Mouse (Mus musculus): ENCODE results near the gene Bbx. TPM values are rescaled to one million over a fixed set of nuclear protein-coding genes. Genes with fewer than 3 reads are reported as not detected.

Bbx gene
- polyA plus RNA-seq, 1 experiment: 10.5 TPM

DNA sequence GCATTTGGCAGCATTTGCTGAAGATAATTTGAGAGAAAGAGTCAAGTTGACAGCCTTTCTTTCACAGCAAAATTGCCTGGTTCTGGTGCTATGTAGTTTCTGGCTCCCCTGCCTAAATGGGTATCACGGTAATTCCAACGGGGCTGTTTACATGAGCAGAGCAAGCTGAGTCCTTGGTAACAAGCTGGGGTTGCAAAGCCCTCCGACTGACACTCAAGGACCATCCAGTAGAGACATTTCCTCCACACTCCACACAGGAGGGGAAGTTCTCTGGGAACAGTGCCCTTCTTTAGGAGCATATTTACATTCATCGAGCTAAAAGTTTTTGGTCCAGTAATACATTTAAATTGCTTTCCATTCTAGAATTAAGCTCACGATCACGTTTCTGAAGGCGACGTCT, 249.2 kb downstream of the Bbx start:
- WGBS: 76% methylated on average over 8 of the region's 8 CpGs
- no peaks in the 10 kb centered on the region for H3K4me1 ChIP-seq (ENCODE audit: control insufficient read depth, insufficient read depth, low read length)
- no peak overlapping the region for H3K27ac ChIP-seq (ENCODE audit: control insufficient read depth, insufficient read depth, low read depth, low read length, poor library complexity)
- TF ChIP-seq POLR2A (IDR thresholded peaks at IDR 0.05; ENCODE audit: borderline replicate concordance, control insufficient read depth, low read depth, low read length): no peak
- no peak for TF ChIP-seq CTCF (IDR thresholded peaks at IDR 0.05; ENCODE audit: control insufficient read depth, insufficient read depth, low read length)
- no peak overlapping the region for H3K4me3 ChIP-seq (replicated peaks; ENCODE audit: control insufficient read depth, low read depth, low read length)

DNA sequence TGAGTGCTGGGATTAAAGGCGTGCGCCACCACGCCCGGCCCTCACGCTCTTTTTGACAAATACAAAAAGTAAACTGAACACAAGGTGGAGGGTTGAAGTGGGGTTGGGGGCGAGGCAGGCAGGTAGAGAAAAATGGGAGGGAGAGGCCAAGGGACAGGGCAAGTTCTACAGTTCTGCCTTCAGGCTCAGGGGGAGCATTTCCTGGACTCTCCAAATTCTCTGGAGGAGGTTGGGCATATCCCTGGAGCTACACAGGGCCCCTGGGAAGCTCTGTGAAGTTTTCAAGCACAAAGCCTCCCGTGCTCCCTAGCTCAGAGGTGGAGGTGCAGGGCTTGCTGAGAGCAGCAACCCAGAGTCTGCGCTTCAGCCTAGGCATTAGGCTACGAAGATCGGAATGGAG, 249.6 kb downstream of the Bbx start:
- no peak for TF ChIP-seq POLR2A (IDR thresholded peaks at IDR 0.05; ENCODE audit: borderline replicate concordance, control insufficient read depth, low read depth, low read length)
- no peak for TF ChIP-seq CTCF (IDR thresholded peaks at IDR 0.05; ENCODE audit: control insufficient read depth, insufficient read depth, low read length)
- no peak overlapping the region for H3K27ac ChIP-seq (ENCODE audit: control insufficient read depth, insufficient read depth, low read depth, low read length, poor library complexity)
- 87% methylated on average over 10 of the region's 10 CpGs for WGBS
- H3K4me3 ChIP-seq (replicated peaks; ENCODE audit: control insufficient read depth, low read depth, low read length): no peak overlapping the region
- no peaks in the 10 kb centered on the region for H3K4me1 ChIP-seq (ENCODE audit: control insufficient read depth, insufficient read depth, low read length)

DNA sequence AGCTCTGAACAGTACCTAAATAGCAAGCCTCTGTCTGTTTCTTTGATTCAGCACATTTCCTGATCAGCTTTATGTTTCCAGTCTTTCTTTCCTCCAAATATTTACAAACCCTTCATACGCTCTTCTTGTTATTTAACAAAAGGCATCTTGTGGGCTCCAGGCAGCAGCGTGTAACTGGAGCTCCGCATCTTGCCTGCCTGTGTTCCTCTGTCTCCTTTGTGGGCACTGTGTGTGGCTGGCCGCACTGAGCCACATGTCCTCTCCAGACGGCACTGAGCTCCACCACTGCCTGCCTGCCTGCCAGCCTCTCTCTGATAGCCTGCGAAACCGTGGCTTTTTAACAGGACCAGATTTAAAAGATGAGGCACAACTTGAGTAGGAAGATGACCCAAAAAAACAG, 259.4 kb downstream of the Bbx start:
- 79% methylated on average over 7 of the region's 7 CpGs for WGBS
- no peak overlapping the region for H3K4me3 ChIP-seq (replicated peaks; ENCODE audit: control insufficient read depth, low read depth, low read length)
- no peaks in the 10 kb centered on the region for H3K4me1 ChIP-seq (ENCODE audit: control insufficient read depth, insufficient read depth, low read length)
- H3K27ac ChIP-seq (ENCODE audit: control insufficient read depth, insufficient read depth, low read depth, low read length, poor library complexity): no peak overlapping the region
- TF ChIP-seq CTCF (IDR thresholded peaks at IDR 0.05; ENCODE audit: control insufficient read depth, insufficient read depth, low read length) (no peak), POLR2A (IDR thresholded peaks at IDR 0.05; ENCODE audit: borderline replicate concordance, control insufficient read depth, low read depth, low read length) (no peak)

DNA sequence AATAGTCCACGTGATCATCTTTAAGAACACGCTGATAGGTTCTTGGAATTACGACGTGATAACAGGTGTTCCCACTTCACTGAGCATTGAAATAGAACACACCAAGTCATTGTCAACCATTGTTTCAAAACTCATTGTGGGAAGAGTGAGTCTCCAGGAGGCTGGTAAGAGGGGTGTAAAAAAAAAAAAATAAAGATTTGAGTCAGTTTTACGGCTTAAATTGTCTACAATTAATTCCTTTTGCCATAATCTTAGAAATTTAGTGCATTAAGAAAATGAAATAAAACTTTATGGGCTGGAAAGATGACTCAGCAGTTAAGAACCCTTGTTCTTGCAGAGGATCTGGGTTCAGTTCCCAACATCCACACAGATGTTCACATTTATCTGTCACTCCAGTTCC, 261.4 kb downstream of the Bbx start:
- no peak overlapping the region for H3K27ac ChIP-seq (ENCODE audit: control insufficient read depth, insufficient read depth, low read depth, low read length, poor library complexity)
- TF ChIP-seq CTCF (IDR thresholded peaks at IDR 0.05; ENCODE audit: control insufficient read depth, insufficient read depth, low read length) (no peak), POLR2A (IDR thresholded peaks at IDR 0.05; ENCODE audit: borderline replicate concordance, control insufficient read depth, low read depth, low read length) (no peak)
- no peak overlapping the region for H3K4me3 ChIP-seq (replicated peaks; ENCODE audit: control insufficient read depth, low read depth, low read length)
- H3K4me1 ChIP-seq (ENCODE audit: control insufficient read depth, insufficient read depth, low read length): no peaks in the 10 kb centered on the region
- WGBS: 90% methylated on average over 5 of the region's 5 CpGs

DNA sequence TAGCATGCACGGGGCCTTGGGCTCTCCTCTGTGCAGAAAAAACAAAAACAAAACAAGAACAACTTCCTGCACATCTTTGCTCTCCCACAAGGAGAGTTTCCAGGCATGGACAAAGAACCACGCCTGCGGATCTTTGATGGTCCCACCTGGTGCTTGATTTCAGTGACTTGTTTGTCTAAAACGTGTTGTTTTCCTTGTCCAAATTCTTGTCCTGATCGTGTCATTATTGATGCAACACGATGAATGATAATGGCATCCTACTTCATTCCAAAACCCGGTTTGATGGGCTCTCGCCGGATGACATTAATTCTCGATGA, 264.2 kb downstream of the Bbx start:
- WGBS: 80% methylated on average over 10 of the region's 10 CpGs

DNA sequence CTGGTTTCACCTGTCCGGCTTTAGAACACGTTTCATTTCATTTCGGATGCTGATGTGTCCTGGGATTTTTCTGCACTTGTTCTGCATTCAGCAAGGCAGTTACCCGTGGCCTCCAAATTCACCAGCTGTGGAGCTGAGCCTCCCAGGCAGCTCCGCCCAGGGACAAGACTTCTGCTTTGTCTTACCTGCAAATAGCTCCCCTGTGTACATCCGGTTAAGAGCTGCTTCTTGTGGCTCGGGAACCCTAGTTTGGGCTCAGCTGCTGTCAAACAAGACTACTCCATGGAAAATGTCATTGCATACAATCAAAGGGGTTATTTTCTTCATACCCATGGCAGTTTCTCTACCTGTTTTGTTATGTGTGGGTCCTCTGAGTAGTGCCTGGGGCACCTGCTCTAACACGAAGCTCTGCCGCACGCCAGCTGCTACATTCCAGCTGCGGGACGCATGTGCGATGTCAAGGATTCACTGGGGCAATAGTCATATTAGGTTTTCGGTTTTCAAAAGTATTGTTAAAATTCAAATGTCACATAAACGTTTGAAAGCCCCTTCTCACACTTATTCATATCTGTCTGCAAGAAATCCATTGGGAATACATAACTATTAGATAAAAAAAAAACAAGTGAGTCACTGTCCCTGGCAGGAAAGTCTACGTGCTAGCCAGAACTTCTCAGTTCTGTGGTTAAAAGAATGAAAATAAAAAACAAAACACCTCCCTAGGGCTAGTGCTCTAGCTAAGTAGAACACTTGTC, 264.8 kb downstream of the Bbx start:
- no peak overlapping the region for H3K4me3 ChIP-seq (replicated peaks; ENCODE audit: control insufficient read depth, low read depth, low read length)
- 76% methylated on average over 16 of the region's 16 CpGs for WGBS
- TF ChIP-seq POLR2A (IDR thresholded peaks at IDR 0.05; ENCODE audit: borderline replicate concordance, control insufficient read depth, low read depth, low read length) (no peak), CTCF (IDR thresholded peaks at IDR 0.05; ENCODE audit: control insufficient read depth, insufficient read depth, low read length) (no peak)
- H3K27ac ChIP-seq (ENCODE audit: control insufficient read depth, insufficient read depth, low read depth, low read length, poor library complexity): no peak overlapping the region
- no peaks in the 10 kb centered on the region for H3K4me1 ChIP-seq (ENCODE audit: control insufficient read depth, insufficient read depth, low read length)

More for the DNA sequence above, 264.2 kb downstream of the Bbx start:
- no peak overlapping the region for H3K4me3 ChIP-seq (replicated peaks; ENCODE audit: control insufficient read depth, low read depth, low read length)
- no peak overlapping the region for H3K27ac ChIP-seq (ENCODE audit: control insufficient read depth, insufficient read depth, low read depth, low read length, poor library complexity)
- TF ChIP-seq CTCF (IDR thresholded peaks at IDR 0.05; ENCODE audit: control insufficient read depth, insufficient read depth, low read length) (no peak), POLR2A (IDR thresholded peaks at IDR 0.05; ENCODE audit: borderline replicate concordance, control insufficient read depth, low read depth, low read length) (no peak)
- H3K4me1 ChIP-seq (ENCODE audit: control insufficient read depth, insufficient read depth, low read length): no peaks in the 10 kb centered on the region

DNA sequence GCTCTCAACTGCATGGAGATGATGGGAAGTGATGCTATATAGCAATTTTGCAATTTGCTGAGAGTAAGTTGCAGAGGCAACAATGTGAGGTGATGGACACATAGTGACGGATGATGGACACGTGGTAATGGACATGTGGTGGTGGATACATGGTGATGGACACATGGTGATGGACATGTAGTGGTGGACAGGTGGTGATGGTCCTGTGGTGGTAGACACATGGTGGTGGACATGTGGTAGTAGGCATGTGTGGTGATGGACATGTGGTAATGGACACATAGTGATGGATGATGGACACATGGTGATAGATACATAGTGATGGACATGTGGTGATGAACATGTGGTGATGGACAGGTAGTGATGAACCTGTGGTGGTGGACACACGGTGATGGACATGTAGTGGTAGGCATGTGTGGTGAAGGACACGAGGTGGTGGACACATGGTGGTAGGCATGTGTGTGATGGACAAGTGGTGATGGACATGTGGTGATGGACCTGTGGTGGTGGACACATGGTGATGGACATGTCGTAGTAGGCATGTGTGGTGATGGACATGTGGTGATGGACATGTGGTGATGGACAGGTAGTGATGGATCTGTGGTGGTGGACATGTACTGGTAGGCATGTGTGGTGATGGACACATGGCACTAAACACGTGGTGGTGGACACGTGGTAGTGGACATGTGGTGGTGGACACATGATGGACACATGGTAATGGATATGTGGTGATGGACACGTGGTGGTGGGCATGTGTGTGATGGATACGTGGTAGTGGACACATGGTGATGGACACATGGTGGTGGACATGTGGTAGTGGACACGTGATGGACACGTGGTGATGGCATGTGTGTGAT, 271.5 kb downstream of the Bbx start:
- TF ChIP-seq CTCF (IDR thresholded peaks at IDR 0.05; ENCODE audit: control insufficient read depth, insufficient read depth, low read length): no peak
- no peak for TF ChIP-seq POLR2A (IDR thresholded peaks at IDR 0.05; ENCODE audit: borderline replicate concordance, control insufficient read depth, low read depth, low read length)
- Histone ChIP-seq H3K27ac (ENCODE audit: control insufficient read depth, insufficient read depth, low read depth, low read length, poor library complexity) (no peak overlapping the region), H3K4me3 (replicated peaks; ENCODE audit: control insufficient read depth, low read depth, low read length) (no peak overlapping the region), H3K4me1 (ENCODE audit: control insufficient read depth, insufficient read depth, low read length) (no peaks in the 10 kb centered on the region)
- 86% methylated on average over 11 of the region's 11 CpGs for WGBS

DNA sequence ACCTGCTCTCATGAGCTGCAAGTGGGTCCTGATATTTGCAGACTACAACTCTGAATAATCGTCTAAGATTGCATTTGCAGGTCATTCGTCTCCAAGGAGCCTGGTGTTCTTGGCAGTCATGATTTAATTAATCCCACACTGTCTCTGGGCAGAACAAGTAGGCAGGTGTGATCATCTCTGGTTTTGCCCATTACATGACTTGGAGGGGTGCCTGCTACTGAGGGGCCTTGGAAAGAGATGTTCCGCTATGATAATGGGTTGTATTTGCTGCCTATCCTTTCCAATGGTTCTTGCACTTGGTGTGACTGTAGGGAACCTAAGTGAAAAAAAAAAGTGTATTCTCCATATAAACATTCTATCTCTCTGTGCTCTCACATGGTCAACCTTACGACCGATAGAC, 273.6 kb downstream of the Bbx start:
- 86% methylated on average over 5 of the region's 5 CpGs for WGBS
- H3K4me1 ChIP-seq (ENCODE audit: control insufficient read depth, insufficient read depth, low read length): no peaks in the 10 kb centered on the region
- H3K4me3 ChIP-seq (replicated peaks; ENCODE audit: control insufficient read depth, low read depth, low read length): no peak overlapping the region
- TF ChIP-seq CTCF (IDR thresholded peaks at IDR 0.05; ENCODE audit: control insufficient read depth, insufficient read depth, low read length) (no peak), POLR2A (IDR thresholded peaks at IDR 0.05; ENCODE audit: borderline replicate concordance, control insufficient read depth, low read depth, low read length) (no peak)
- no peak overlapping the region for H3K27ac ChIP-seq (ENCODE audit: control insufficient read depth, insufficient read depth, low read depth, low read length, poor library complexity)
